Mouse (Mus musculus) forebrain, embryonic 11.5 days (tissue): ENCODE data around the gene Cd8b1. TPM values are rescaled to one million over a fixed set of nuclear protein-coding genes. Genes with fewer than 3 reads are reported as not detected.

Source experiments
- ATAC-seq: fragments of 200-750 bp; cut with Nextera tagmentation; replicated peaks from 2 replicates; pipeline ENCODE4 v1.8.0; 2017; ENCODE audit warnings: moderate TSS enrichment; ENCODE audit not compliant: low FRiP score
- DNase-seq: peaks from one replicate; pipeline ENCODE4 v3.0.0-alpha.2; 2017; ENCODE audit warnings: low spot score
- H3K27ac ChIP-seq: fragments of 300-500 bp; sonication (generic); 2 replicates; pipeline ENCODE4 v1.5.1; 2014; ENCODE audit warnings: low read depth, low read length
- H3K27me3 ChIP-seq: fragments of 300-500 bp; sonication (generic); 2 replicates; pipeline ENCODE4 v1.6.1; 2014; ENCODE audit warnings: mild to moderate bottlenecking, low read length, mixed read lengths; ENCODE audit not compliant: control insufficient read depth, insufficient read depth
- H3K36me3 ChIP-seq: fragments of 300-500 bp; sonication (generic); 2 replicates; pipeline ENCODE4 v1.6.1; 2014; ENCODE audit warnings: mild to moderate bottlenecking, low read length, moderate library complexity, mixed read lengths; ENCODE audit not compliant: control insufficient read depth, insufficient read depth
- H3K4me1 ChIP-seq: fragments of 300-500 bp; sonication (generic); replicated peaks from 2 replicates; pipeline ENCODE4 v1.6.1; 2014; ENCODE audit warnings: low read length, mixed read lengths; ENCODE audit not compliant: control insufficient read depth, insufficient read depth
- H3K4me2 ChIP-seq: fragments of 300-500 bp; sonication (generic); 2 replicates; pipeline ENCODE4 v1.6.1; 2014; ENCODE audit warnings: low read depth, mild to moderate bottlenecking, low read length, moderate library complexity, mixed read lengths; ENCODE audit not compliant: severe bottlenecking
- H3K4me3 ChIP-seq: fragments of 300-500 bp; sonication (generic); 2 replicates; pipeline ENCODE4 v1.5.1; 2014; ENCODE audit warnings: low read depth, low read length
- H3K9ac ChIP-seq: fragments of 300-500 bp; sonication (generic); 2 replicates; pipeline ENCODE4 v1.6.1; 2014; ENCODE audit warnings: low read length
- H3K9me3 ChIP-seq: fragments of 300-500 bp; sonication (generic); 2 replicates; pipeline ENCODE4 v1.6.1; 2016; ENCODE audit warnings: low read length, mixed read lengths; ENCODE audit not compliant: control insufficient read depth
- WGBS: fragments of 180-500 bp; shearing (Covaris S2); extraction: QIAGEN DNeasy Blood & Tissue Kit; methylation state at CpG from one replicate; pipeline ENCODE4 v1.1.7; 2014; 5-methylcytosine and 5-hydroxymethylcytosine counted together
- polyA plus RNA-seq: library from polyadenylated mRNA; unstranded; fragments of >200 nt; fragmentation: Nextera tagmentation; extraction: Ambion mirVana; gene quantifications from 2 replicates; pipeline ENCODE4 v1.2.1, GENCODE M21; 2014

Gene Cd8b1
- polyA plus RNA-seq, 1 experiment from 2014 or later, result not detected

GRCm38 (mm10) chr6:71353722-71354121 is 31.1 kb downstream of the Cd8b1 start:
- Histone ChIP-seq H3K27me3 (no peaks in the 10 kb centered on the region), H3K27ac (no peak overlapping the region), H3K4me2 (no peak overlapping the region), H3K9ac (no peak overlapping the region), H3K4me1 (no peaks in the 10 kb centered on the region), H3K4me3 (no peak overlapping the region), H3K36me3 (no peaks in the 10 kb centered on the region), H3K9me3 (no peaks in the 10 kb centered on the region)
- no peak for DNase-seq
- WGBS, result 76% methylated on average over 2 of the region's 2 CpGs
- no peak for ATAC-seq

DNA sequence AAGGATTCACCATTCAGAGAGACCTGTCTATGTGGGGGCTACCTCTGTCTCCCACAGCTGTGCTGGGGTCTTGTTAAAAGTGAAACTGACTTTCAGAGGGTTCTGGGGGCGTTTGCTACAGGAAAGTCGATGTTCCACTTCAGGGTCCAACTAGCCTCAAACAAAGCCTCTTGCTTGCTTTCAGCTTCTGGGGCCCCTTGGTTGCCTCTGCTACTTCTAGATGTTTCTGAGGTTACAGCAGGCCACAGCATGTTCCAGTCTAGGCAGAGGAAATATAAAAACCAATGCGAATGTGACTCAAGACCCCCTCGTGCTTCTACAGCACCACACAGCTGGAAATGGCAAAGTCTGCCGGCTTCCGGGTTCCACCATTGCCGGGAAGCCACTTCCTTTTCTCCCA is 34.9 kb downstream of the Cd8b1 start:
- no peak overlapping the region for H3K4me3 ChIP-seq
- H3K27ac ChIP-seq, result no peak overlapping the region
- H3K27me3 ChIP-seq, result no peaks in the 10 kb centered on the region
- WGBS, result 93% methylated on average over 7 of the region's 7 CpGs
- no peaks in the 10 kb centered on the region for H3K9me3 ChIP-seq
- no peak for DNase-seq
- no peak overlapping the region for H3K9ac ChIP-seq
- H3K4me2 ChIP-seq, result no peak overlapping the region
- ATAC-seq, result no peak
- H3K36me3 ChIP-seq, result no peaks in the 10 kb centered on the region
- no peaks in the 10 kb centered on the region for H3K4me1 ChIP-seq

- Histone ChIP-seq H3K27ac (no peak overlapping the region), H3K4me1 (no peaks in the 10 kb centered on the region), H3K36me3 (no peaks in the 10 kb centered on the region), H3K9me3 (no peaks in the 10 kb centered on the region), H3K27me3 (no peaks in the 10 kb centered on the region), H3K9ac (no peak overlapping the region), H3K4me3 (no peak overlapping the region), H3K4me2 (no peak overlapping the region)
- ATAC-seq, result no peak
- 74% methylated on average over 4 of the region's 4 CpGs for WGBS
- DNase-seq, result no peak
Observed at GRCm38 (mm10) chr6:71360221-71360620, 37.6 kb downstream of the Cd8b1 start.

DNA sequence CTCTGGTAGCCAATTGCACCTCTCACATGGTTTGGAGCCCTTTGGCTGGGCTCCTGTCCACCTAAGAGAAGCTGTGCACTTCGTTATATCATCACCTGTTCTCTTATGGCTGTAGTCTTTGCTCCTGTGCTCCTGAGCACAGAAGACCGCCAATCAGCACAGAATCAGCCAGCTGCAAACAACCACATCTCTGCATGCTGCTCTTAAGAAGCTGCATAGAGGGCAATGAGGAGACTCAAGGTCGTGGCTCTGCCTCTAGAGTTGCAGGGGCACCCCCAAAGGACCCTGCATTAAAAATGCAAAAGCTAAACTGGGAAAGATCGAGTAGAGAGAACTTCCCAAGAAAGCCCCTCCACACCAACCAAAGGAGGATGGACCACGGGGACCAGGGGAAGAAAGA is 38.2 kb downstream of the Cd8b1 start:
- H3K9me3 ChIP-seq, result no peaks in the 10 kb centered on the region
- no peak for ATAC-seq
- 61% methylated on average over 5 of the region's 5 CpGs for WGBS

DNA sequence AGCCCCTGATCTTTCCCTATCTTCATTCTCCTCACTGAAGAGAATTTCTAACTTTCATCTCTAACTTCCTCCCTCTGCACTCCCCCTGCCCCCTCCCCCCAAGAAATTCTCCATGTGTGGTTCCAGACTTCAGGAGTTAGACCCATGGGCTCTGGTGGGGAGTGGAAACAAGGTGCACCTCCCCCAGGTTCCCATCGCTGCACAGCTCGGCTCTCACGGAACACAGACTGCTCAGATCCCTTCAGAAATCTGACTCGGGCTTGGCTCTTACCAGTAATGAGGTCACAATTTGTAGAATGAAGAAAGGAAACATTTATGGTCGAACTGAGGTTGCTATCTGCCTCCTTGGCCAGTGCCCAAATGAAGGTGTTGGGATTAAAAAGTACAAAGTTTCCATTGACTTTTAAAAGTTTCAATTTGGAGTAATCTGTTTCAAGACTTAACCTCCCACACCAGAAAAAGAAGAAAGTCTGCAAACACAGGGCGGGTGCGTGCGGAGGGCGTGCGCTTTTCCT is 38.6 kb downstream of the Cd8b1 start:
- WGBS, result 86% methylated on average over 10 of the region's 10 CpGs
- no peak for ATAC-seq
- H3K4me2 ChIP-seq, result no peak overlapping the region
- H3K9me3 ChIP-seq, result no peaks in the 10 kb centered on the region
- no peak overlapping the region for H3K4me3 ChIP-seq
- no peaks in the 10 kb centered on the region for H3K27me3 ChIP-seq
- H3K27ac ChIP-seq, result no peak overlapping the region
- no peaks in the 10 kb centered on the region for H3K4me1 ChIP-seq
- no peak overlapping the region for H3K9ac ChIP-seq
- H3K36me3 ChIP-seq, result no peaks in the 10 kb centered on the region
- DNase-seq, result no peak

More for the DNA sequence above, 38.2 kb downstream of the Cd8b1 start:
- no peak overlapping the region for H3K27ac ChIP-seq
- H3K4me3 ChIP-seq, result no peak overlapping the region
- no peak overlapping the region for H3K9ac ChIP-seq
- DNase-seq, result no peak
- no peak overlapping the region for H3K4me2 ChIP-seq
- H3K4me1 ChIP-seq, result no peaks in the 10 kb centered on the region
- H3K36me3 ChIP-seq, result no peaks in the 10 kb centered on the region
- H3K27me3 ChIP-seq, result no peaks in the 10 kb centered on the region

DNA sequence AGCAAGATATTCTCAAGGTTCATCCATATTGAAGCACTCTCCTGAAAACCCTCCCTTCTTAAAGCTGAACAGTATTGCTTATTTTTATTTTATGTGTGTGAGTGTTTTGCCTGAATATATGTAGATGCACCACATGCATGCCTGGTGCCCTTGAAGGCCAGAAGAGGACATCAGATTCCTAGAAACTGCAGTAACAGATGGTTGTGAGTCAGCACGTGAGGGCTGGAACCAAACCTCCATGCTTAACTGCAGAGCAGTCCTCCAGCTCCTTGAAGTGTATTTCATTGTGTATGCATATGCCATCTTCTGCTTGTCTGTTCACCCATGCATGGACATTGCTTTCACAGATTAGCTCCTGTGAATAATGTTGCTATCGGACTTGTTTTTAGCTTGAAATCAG is 41.4 kb downstream of the Cd8b1 start:
- Histone ChIP-seq H3K36me3 (no peaks in the 10 kb centered on the region), H3K27ac (no peak overlapping the region), H3K27me3 (no peaks in the 10 kb centered on the region), H3K9me3 (no peaks in the 10 kb centered on the region), H3K4me3 (no peak overlapping the region), H3K4me2 (no peak overlapping the region), H3K4me1 (no peaks in the 10 kb centered on the region), H3K9ac (no peak overlapping the region)
- 81% methylated on average over 2 of the region's 2 CpGs for WGBS
- ATAC-seq (no peak), DNase-seq (no peak)

DNA sequence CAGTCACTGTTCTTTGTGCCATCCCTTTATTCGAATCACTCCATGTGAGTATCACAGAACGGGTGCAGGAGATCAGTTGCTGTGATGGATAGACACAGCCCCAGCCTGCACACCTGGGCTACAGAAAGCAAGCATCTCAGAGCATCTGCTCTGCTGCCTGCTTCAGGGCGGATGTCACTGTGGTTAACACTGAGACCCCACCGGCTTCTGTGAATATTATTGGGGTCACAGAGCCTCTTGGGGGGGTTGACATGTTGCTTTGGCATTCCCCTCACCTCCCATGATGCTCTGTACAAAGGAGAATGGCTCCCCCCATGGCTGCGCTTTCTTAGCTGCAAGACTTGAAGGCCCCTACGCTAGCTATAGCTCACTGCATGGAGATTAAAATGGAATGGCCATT is 46.8 kb downstream of the Cd8b1 start:
- 93% methylated on average over 6 of the region's 6 CpGs for WGBS
- Histone ChIP-seq H3K27ac (no peak overlapping the region), H3K27me3 (no peaks in the 10 kb centered on the region), H3K9ac (no peak overlapping the region), H3K36me3 (no peaks in the 10 kb centered on the region), H3K4me3 (no peak overlapping the region), H3K4me1 (no peaks in the 10 kb centered on the region), H3K4me2 (no peak overlapping the region), H3K9me3 (no peaks in the 10 kb centered on the region)
- DNase-seq, result no peak
- no peak for ATAC-seq

DNA sequence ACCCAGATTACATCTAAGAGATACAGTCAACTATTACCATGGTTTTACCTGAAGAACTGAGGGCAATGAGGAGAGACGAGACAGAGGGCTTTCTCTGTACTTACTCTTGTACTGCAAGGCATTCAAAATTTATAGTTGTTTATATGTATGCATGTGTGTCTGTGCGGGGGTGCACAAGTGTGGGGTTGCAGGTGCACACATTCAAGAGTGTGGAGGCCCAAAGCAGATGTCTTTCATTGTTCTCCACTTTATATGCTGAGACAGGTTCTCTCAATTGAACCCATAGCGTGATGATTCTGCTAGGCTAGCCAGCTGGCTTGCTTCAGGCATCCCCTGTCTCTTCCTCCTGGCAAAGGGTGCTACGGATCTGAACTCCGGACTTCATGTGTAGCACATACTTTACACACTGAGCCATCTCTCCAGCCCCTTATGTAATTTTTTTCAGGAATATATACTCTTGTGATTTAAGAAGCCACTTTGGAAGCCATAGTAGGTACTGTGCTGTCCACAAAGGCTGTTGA is 48.6 kb downstream of the Cd8b1 start:
- Histone ChIP-seq H3K36me3 (no peaks in the 10 kb centered on the region), H3K9ac (no peak overlapping the region), H3K27me3 (no peaks in the 10 kb centered on the region), H3K4me3 (no peak overlapping the region), H3K27ac (no peak overlapping the region), H3K4me2 (no peak overlapping the region), H3K9me3 (no peaks in the 10 kb centered on the region), H3K4me1 (no peaks in the 10 kb centered on the region)
- DNase-seq (no peak), ATAC-seq (no peak)
- 91% methylated on average over 5 of the region's 5 CpGs for WGBS

DNA sequence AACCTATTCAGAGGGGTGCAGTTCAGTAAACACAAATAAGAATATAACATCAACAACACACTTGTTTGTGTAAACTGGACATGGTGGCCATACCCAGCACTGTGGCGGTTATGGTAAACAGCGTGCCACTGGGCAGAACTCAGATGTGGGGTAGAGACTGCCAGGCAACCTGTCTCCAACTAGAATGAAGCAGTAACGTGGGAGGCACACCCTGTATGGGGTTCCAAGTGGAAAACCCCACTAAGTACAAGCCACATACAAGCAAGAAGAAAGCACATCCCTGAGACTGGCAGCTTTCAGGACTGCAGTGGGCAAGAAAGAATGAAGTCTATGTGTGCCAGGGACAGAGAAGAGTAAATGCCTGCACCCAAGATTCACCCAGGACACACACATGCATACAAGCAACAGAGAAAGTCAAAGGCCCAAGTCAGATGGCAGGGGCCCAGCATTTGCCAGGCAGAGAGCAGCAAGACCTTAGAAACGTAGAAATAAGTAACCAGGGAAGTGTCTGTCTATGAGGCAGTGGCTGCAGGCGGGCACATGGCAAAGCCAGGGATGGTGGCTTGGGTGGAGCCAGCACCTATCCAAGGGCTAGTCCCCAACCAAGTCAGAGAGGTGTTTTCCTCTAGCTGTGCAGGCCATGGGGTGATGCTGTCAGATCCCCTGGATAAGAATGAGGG is 49.6 kb downstream of the Cd8b1 start:
- Histone ChIP-seq H3K4me1 (no peaks in the 10 kb centered on the region), H3K27me3 (no peaks in the 10 kb centered on the region), H3K9ac (no peak overlapping the region), H3K4me2 (no peak overlapping the region), H3K27ac (no peak overlapping the region), H3K9me3 (no peaks in the 10 kb centered on the region), H3K4me3 (no peak overlapping the region), H3K36me3 (no peaks in the 10 kb centered on the region)
- ATAC-seq (no peak), DNase-seq (no peak)
- 83% methylated on average over 5 of the region's 5 CpGs for WGBS
